Mouse (Mus musculus): ENCODE data around the gene Tbc1d2. TPM values are rescaled to one million over a fixed set of nuclear protein-coding genes. Genes with fewer than 3 reads are reported as not detected.
"Not testable (repeated sequence)": the region's sequence is repeated elsewhere in the genome, so short reads cannot be mapped to it uniquely, and the experiment has no call there.

Gene Tbc1d2
- total and polyA plus RNA-seq, 2 experiments from 2014 or later: 0.67 to 1.5 TPM

- Histone ChIP-seq H3K4me2 (ENCODE audit: low read depth) (no peak overlapping the region), H3K27me3 (ENCODE audit: insufficient read depth, low read length) (no peaks in the 10 kb centered on the region), H3K36me3 (ENCODE audit: insufficient read depth) (no peaks in the 10 kb centered on the region), H3K9ac (no peak overlapping the region), H3K9me3 (ENCODE audit: low read length) (no peaks in the 10 kb centered on the region), H3K4me1 (ENCODE audit: insufficient read depth) (no peaks in the 10 kb centered on the region), H3K4me3 (ENCODE audit: low read depth, low read length) (no peak overlapping the region), H3K27ac (ENCODE audit: low read depth, low read length) (no peak overlapping the region)
- DNase-seq (no peak), ATAC-seq (no peak)
- no peak for TF ChIP-seq CTCF (IDR thresholded peaks at IDR 0.05; ENCODE audit: low read depth)
- WGBS: 87% methylated on average over 8 of the region's 8 CpGs
Observed at GRCm38 (mm10) chr4:46589151-46589550, 60.9 kb downstream of the Tbc1d2 start.

GRCm38 (mm10) chr4:46586473-46586872 is 63.5 kb downstream of the Tbc1d2 start:
- Histone ChIP-seq H3K27me3 (ENCODE audit: insufficient read depth, low read length) (no peaks in the 10 kb centered on the region), H3K36me3 (ENCODE audit: insufficient read depth) (no peaks in the 10 kb centered on the region), H3K4me2 (ENCODE audit: low read depth) (no peak overlapping the region), H3K9ac (no peak overlapping the region), H3K4me3 (ENCODE audit: low read depth, low read length) (no peak overlapping the region), H3K4me1 (ENCODE audit: insufficient read depth) (no peaks in the 10 kb centered on the region), H3K9me3 (ENCODE audit: low read length) (no peaks in the 10 kb centered on the region), H3K27ac (ENCODE audit: low read depth, low read length) (no peak overlapping the region)
- no peak for TF ChIP-seq CTCF (IDR thresholded peaks at IDR 0.05; ENCODE audit: low read depth)
- WGBS: 67% methylated on average over 4 of the region's 4 CpGs
- DNase-seq (no peak), ATAC-seq (no peak)

GRCm38 (mm10) chr4:46585811-46586190 is 64.2 kb downstream of the Tbc1d2 start:
- Histone ChIP-seq H3K4me2 (ENCODE audit: low read depth) (no peak overlapping the region), H3K36me3 (ENCODE audit: insufficient read depth) (no peaks in the 10 kb centered on the region), H3K27ac (ENCODE audit: low read depth, low read length) (no peak overlapping the region), H3K4me3 (ENCODE audit: low read depth, low read length) (no peak overlapping the region), H3K27me3 (ENCODE audit: insufficient read depth, low read length) (no peaks in the 10 kb centered on the region), H3K4me1 (ENCODE audit: insufficient read depth) (no peaks in the 10 kb centered on the region), H3K9me3 (ENCODE audit: low read length) (no peaks in the 10 kb centered on the region; the same call in 1 of the 2 replicates), H3K9ac (no peak overlapping the region)
- ATAC-seq (no peak), DNase-seq (no peak)
- WGBS: 84% methylated on average over 8 of the region's 8 CpGs
- no peak for TF ChIP-seq CTCF (IDR thresholded peaks at IDR 0.05; ENCODE audit: low read depth)

- no peak for TF ChIP-seq CTCF (IDR thresholded peaks at IDR 0.05; ENCODE audit: low read depth)
- H3K4me1 ChIP-seq (ENCODE audit: insufficient read depth): no peaks in the 10 kb centered on the region
- H3K9ac ChIP-seq: no peak overlapping the region
- no peak overlapping the region for H3K4me3 ChIP-seq (ENCODE audit: low read depth, low read length)
- no peak for ATAC-seq
- H3K9me3 ChIP-seq (ENCODE audit: low read length): no peaks in the 10 kb centered on the region; the same call in 1 of the 2 replicates
- DNase-seq: no peak
- no peak overlapping the region for H3K27ac ChIP-seq (ENCODE audit: low read depth, low read length)
- no peaks in the 10 kb centered on the region for H3K36me3 ChIP-seq (ENCODE audit: insufficient read depth)
- H3K27me3 ChIP-seq (ENCODE audit: insufficient read depth, low read length): no peaks in the 10 kb centered on the region
- 79% methylated on average over 13 of the region's 13 CpGs for WGBS
- no peak overlapping the region for H3K4me2 ChIP-seq (ENCODE audit: low read depth)
Observed at GRCm38 (mm10) chr4:46585041-46585810, 64.8 kb downstream of the Tbc1d2 start.

- H3K27me3 ChIP-seq (ENCODE audit: insufficient read depth, low read length): not testable (repeated sequence)
Observed at GRCm38 (mm10) chr4:46584536-46584935, 65.5 kb downstream of the Tbc1d2 start.

GRCm38 (mm10) chr4:46584084-46584483 is 65.9 kb downstream of the Tbc1d2 start:
- H3K4me2 ChIP-seq (ENCODE audit: low read depth); H3K4me1 ChIP-seq (ENCODE audit: insufficient read depth); H3K27me3 ChIP-seq (ENCODE audit: insufficient read depth, low read length); H3K4me3 ChIP-seq (ENCODE audit: low read depth, low read length); ATAC-seq; H3K36me3 ChIP-seq (ENCODE audit: insufficient read depth); DNase-seq; H3K9me3 ChIP-seq (ENCODE audit: low read length); H3K27ac ChIP-seq (ENCODE audit: low read depth, low read length); H3K9ac ChIP-seq: not testable (repeated sequence)
- 91% methylated on average over 2 of the region's 6 CpGs for WGBS

More at GRCm38 (mm10) chr4:46584536-46584935, 65.5 kb downstream of the Tbc1d2 start:
- not testable (repeated sequence) for DNase-seq; H3K4me3 ChIP-seq (ENCODE audit: low read depth, low read length); H3K4me1 ChIP-seq (ENCODE audit: insufficient read depth); H3K9ac ChIP-seq; H3K36me3 ChIP-seq (ENCODE audit: insufficient read depth); H3K27ac ChIP-seq (ENCODE audit: low read depth, low read length); H3K4me2 ChIP-seq (ENCODE audit: low read depth); ATAC-seq; H3K9me3 ChIP-seq (ENCODE audit: low read length)
- 83% methylated on average over 3 of the region's 3 CpGs for WGBS

GRCm38 (mm10) chr4:46582024-46582423 is 68.0 kb downstream of the Tbc1d2 start:
- not testable (repeated sequence) for H3K27ac ChIP-seq (ENCODE audit: low read depth, low read length); ATAC-seq; H3K9ac ChIP-seq; DNase-seq; H3K4me2 ChIP-seq (ENCODE audit: low read depth); H3K9me3 ChIP-seq (ENCODE audit: low read length); H3K4me1 ChIP-seq (ENCODE audit: insufficient read depth); H3K36me3 ChIP-seq (ENCODE audit: insufficient read depth); H3K27me3 ChIP-seq (ENCODE audit: insufficient read depth, low read length); H3K4me3 ChIP-seq (ENCODE audit: low read depth, low read length)
- WGBS: 89% methylated on average over 9 of the region's 9 CpGs

GRCm38 (mm10) chr4:46581577-46581976 is 68.4 kb downstream of the Tbc1d2 start:
- ATAC-seq: not testable (repeated sequence)
- WGBS: 96% methylated on average over 22 of the region's 22 CpGs

GRCm38 (mm10) chr4:46580799-46581243 is 69.2 kb downstream of the Tbc1d2 start:
- H3K4me2 ChIP-seq (ENCODE audit: low read depth); ATAC-seq; DNase-seq; H3K27me3 ChIP-seq (ENCODE audit: insufficient read depth, low read length); H3K4me3 ChIP-seq (ENCODE audit: low read depth, low read length); H3K9me3 ChIP-seq (ENCODE audit: low read length); H3K27ac ChIP-seq (ENCODE audit: low read depth, low read length); H3K4me1 ChIP-seq (ENCODE audit: insufficient read depth); H3K9ac ChIP-seq; H3K36me3 ChIP-seq (ENCODE audit: insufficient read depth): not testable (repeated sequence)
- 95% methylated on average over 15 of the region's 15 CpGs for WGBS

More at GRCm38 (mm10) chr4:46581577-46581976, 68.4 kb downstream of the Tbc1d2 start:
- H3K9ac ChIP-seq; H3K36me3 ChIP-seq (ENCODE audit: insufficient read depth); H3K27me3 ChIP-seq (ENCODE audit: insufficient read depth, low read length); DNase-seq; H3K9me3 ChIP-seq (ENCODE audit: low read length); H3K4me2 ChIP-seq (ENCODE audit: low read depth); H3K4me1 ChIP-seq (ENCODE audit: insufficient read depth); H3K27ac ChIP-seq (ENCODE audit: low read depth, low read length); H3K4me3 ChIP-seq (ENCODE audit: low read depth, low read length): not testable (repeated sequence)

GRCm38 (mm10) chr4:46578796-46579346 is 71.1 kb downstream of the Tbc1d2 start:
- H3K9ac ChIP-seq; DNase-seq; H3K4me3 ChIP-seq (ENCODE audit: low read depth, low read length); H3K9me3 ChIP-seq (ENCODE audit: low read length); ATAC-seq; H3K27ac ChIP-seq (ENCODE audit: low read depth, low read length); H3K4me1 ChIP-seq (ENCODE audit: insufficient read depth); H3K4me2 ChIP-seq (ENCODE audit: low read depth); H3K36me3 ChIP-seq (ENCODE audit: insufficient read depth); H3K27me3 ChIP-seq (ENCODE audit: insufficient read depth, low read length): not testable (repeated sequence)
- WGBS: 94% methylated on average over 8 of the region's 8 CpGs

All from forebrain, postnatal 0 days (tissue).